Mouse (Mus musculus) erythroblast, embryonic 14.5 days (primary cell): Measurements from ENCODE around the gene Pttg1ip. TPM values are rescaled to one million over a fixed set of nuclear protein-coding genes. Genes with fewer than 3 reads are reported as not detected.

Experiments
- H3K27me3 ChIP-seq: 2 replicates; pipeline ENCODE4 v1.6.1; 2012; ENCODE audit warnings: inconsistent platforms; ENCODE audit not compliant: control insufficient read depth
- H3K36me3 ChIP-seq: 2 replicates; pipeline ENCODE4 v1.6.1; 2012; ENCODE audit warnings: mild to moderate bottlenecking, inconsistent platforms; ENCODE audit not compliant: control insufficient read depth
- H3K4me1 ChIP-seq: 2 replicates; pipeline ENCODE4 v1.6.1; 2012; ENCODE audit warnings: inconsistent platforms; ENCODE audit not compliant: control insufficient read depth
- H3K4me3 ChIP-seq: replicated peaks from 2 replicates; pipeline ENCODE3; 2012; ENCODE audit warnings: moderate library complexity, mild to moderate bottlenecking, inconsistent platforms
- H3K9me3 ChIP-seq: 2 replicates; pipeline ENCODE4 v1.6.1; 2012; ENCODE audit warnings: low read length, inconsistent platforms, mixed read lengths; ENCODE audit not compliant: control insufficient read depth
- GATA1 ChIP-seq: IDR thresholded peaks from 2 replicates; pipeline ENCODE4 v1.6.1; 2012; ENCODE audit warnings: low read length, inconsistent platforms, mixed read lengths
- TAL1 ChIP-seq: IDR thresholded peaks from 3 replicates; pipeline ENCODE4 v1.6.1; 2012; ENCODE audit warnings: low read length, inconsistent platforms, mixed read lengths
- polyA plus RNA-seq: library from polyadenylated mRNA; stranded (reverse); fragments of >175 nt; gene quantifications from 2 replicates; pipeline ENCODE4 v1.2.3, GENCODE M21; 2012

Gene Pttg1ip
- polyA plus RNA-seq, 1 experiment, result 9.7 TPM

- Histone ChIP-seq H3K4me3 (no peak overlapping the region), H3K9me3 (no peaks in the 10 kb centered on the region), H3K27me3 (no peaks in the 10 kb centered on the region), H3K36me3 (no peaks in the 10 kb centered on the region), H3K4me1 (peaks cover 42% of the 10 kb centered on the region)
- TF ChIP-seq GATA1 (no peak), TAL1 (no peak)
Observed at GRCm38 (mm10) chr10:77561508-77561907, 20.0 kb upstream of the Pttg1ip start.

GRCm38 (mm10) chr10:77565005-77565404 is 16.5 kb upstream of the Pttg1ip start:
- no peak for TF ChIP-seq TAL1
- TF ChIP-seq GATA1, result no peak
- no peak overlapping the region for H3K4me3 ChIP-seq
- H3K4me1 ChIP-seq, result peaks cover 44% of the 10 kb centered on the region
- no peaks in the 10 kb centered on the region for H3K9me3 ChIP-seq
- no peaks in the 10 kb centered on the region for H3K36me3 ChIP-seq
- no peaks in the 10 kb centered on the region for H3K27me3 ChIP-seq

- peaks cover 28% of the 10 kb centered on the region for H3K4me1 ChIP-seq
- no peaks in the 10 kb centered on the region for H3K36me3 ChIP-seq
- H3K27me3 ChIP-seq, result no peaks in the 10 kb centered on the region; the same call in 1 of the 2 replicates
- TF ChIP-seq TAL1, result no peak
- no peak for TF ChIP-seq GATA1
- no peak overlapping the region for H3K4me3 ChIP-seq
- no peaks in the 10 kb centered on the region for H3K9me3 ChIP-seq
Observed at GRCm38 (mm10) chr10:77566651-77567050, 14.9 kb upstream of the Pttg1ip start.

GRCm38 (mm10) chr10:77569481-77569880 is 12.0 kb upstream of the Pttg1ip start:
- no peak for TF ChIP-seq TAL1
- no peak for TF ChIP-seq GATA1
- peaks cover 19% of the 10 kb centered on the region for H3K4me1 ChIP-seq
- H3K4me3 ChIP-seq, result no peak overlapping the region

GRCm38 (mm10) chr10:77569973-77570658 is 11.4 kb upstream of the Pttg1ip start:
- Histone ChIP-seq H3K9me3 (no peaks in the 10 kb centered on the region), H3K27me3 (peaks cover 12% of the 10 kb centered on the region), H3K4me1 (peaks cover 13% of the 10 kb centered on the region), H3K36me3 (no peaks in the 10 kb centered on the region), H3K4me3 (no peak overlapping the region)
- TF ChIP-seq TAL1 (no peak), GATA1 (no peak)

More at GRCm38 (mm10) chr10:77569481-77569880, 12.0 kb upstream of the Pttg1ip start:
- Histone ChIP-seq H3K36me3 (no peaks in the 10 kb centered on the region), H3K27me3 (peaks cover 10% of the 10 kb centered on the region), H3K9me3 (no peaks in the 10 kb centered on the region)

GRCm38 (mm10) chr10:77572225-77572624 is 9.3 kb upstream of the Pttg1ip start:
- Histone ChIP-seq H3K9me3 (no peaks in the 10 kb centered on the region), H3K27me3 (peaks cover 19% of the 10 kb centered on the region), H3K4me3 (no peak overlapping the region), H3K4me1 (no peaks in the 10 kb centered on the region; the same call in 1 of the 2 replicates), H3K36me3 (no peaks in the 10 kb centered on the region)
- no peak for TF ChIP-seq GATA1
- TF ChIP-seq TAL1, result no peak

- H3K4me1 ChIP-seq, result no peaks in the 10 kb centered on the region; the same call in 1 of the 2 replicates
Observed at GRCm38 (mm10) chr10:77573162-77573561, 8.4 kb upstream of the Pttg1ip start.

GRCm38 (mm10) chr10:77580027-77580920 is 1.2 kb upstream of the Pttg1ip start:
- Histone ChIP-seq H3K27me3 (peaks cover 10% of the 10 kb centered on the region), H3K4me3 (no peak overlapping the region), H3K9me3 (no peaks in the 10 kb centered on the region), H3K4me1 (peaks cover 40% of the 10 kb centered on the region), H3K36me3 (peaks cover 13% of the 10 kb centered on the region)
- TF ChIP-seq TAL1, result no peak
- no peak for TF ChIP-seq GATA1

More at GRCm38 (mm10) chr10:77573162-77573561, 8.4 kb upstream of the Pttg1ip start:
- Histone ChIP-seq H3K9me3 (no peaks in the 10 kb centered on the region), H3K4me3 (no peak overlapping the region), H3K36me3 (no peaks in the 10 kb centered on the region), H3K27me3 (peaks cover 21% of the 10 kb centered on the region)
- TF ChIP-seq TAL1 (no peak), GATA1 (no peak)

GRCm38 (mm10) chr10:77581023-77581407 is 505 bp upstream of the Pttg1ip start:
- Histone ChIP-seq H3K9me3 (no peaks in the 10 kb centered on the region), H3K27me3 (peaks cover 9% of the 10 kb centered on the region), H3K4me1 (peaks cover 42% of the 10 kb centered on the region), H3K4me3 (peak overlapping the region; percentile 86), H3K36me3 (peaks cover 18% of the 10 kb centered on the region)
- TF ChIP-seq TAL1 (no peak), GATA1 (no peak)
